Mouse (Mus musculus) heart, postnatal 0 days (tissue): ENCODE measurements at regions not wholly inside any gene's neighbourhood (a gene's known extent, or its start where the extent isn't known, plus 50 kb on each side); places are given as distances from the start of the nearest gene placed in this dataset.

Experiments used
- CTCF ChIP-seq: IDR thresholded peaks from 2 replicates; pipeline ENCODE4 v1.5.1; 2016; ENCODE audit warnings: antibody characterized with exemption, control low read depth, low read depth
- EP300 ChIP-seq: IDR thresholded peaks from 2 replicates; pipeline ENCODE4 v1.6.1; 2016; ENCODE audit warnings: antibody characterized with exemption, low read depth

DNA sequence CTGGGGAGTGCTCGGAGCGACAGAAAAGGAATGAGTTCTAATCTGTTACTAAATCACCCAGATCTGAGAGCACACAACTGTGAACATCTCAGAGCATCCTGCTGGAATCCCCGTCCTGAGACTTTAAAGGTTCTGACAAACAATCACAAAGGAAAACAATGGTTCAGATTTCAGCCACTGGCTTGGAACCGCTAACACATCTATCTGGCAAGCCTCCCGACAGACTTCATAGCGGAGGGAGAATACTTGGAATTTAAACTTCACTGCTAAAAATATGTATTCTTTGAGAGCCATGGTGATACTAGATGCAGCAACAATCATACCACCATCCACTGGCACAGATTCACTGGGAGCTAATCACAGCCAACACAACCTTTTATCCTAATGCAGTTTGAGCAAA is 615.2 kb downstream of the Insc start:
- no peak for TF ChIP-seq EP300
- no peak for TF ChIP-seq CTCF
